Mouse (Mus musculus) lung, postnatal 25 days (tissue): ENCODE data around the gene Gm14325.
"Not testable (repeated sequence)": the region's sequence is repeated elsewhere in the genome, so short reads cannot be mapped to it uniquely, and the experiment has no call there.

Source experiments
- DNase-seq: peaks from one replicate; pipeline ENCODE4 v3.0.0; 2022; ENCODE audit warnings: low spot score

The Gm14325 gene

DNA sequence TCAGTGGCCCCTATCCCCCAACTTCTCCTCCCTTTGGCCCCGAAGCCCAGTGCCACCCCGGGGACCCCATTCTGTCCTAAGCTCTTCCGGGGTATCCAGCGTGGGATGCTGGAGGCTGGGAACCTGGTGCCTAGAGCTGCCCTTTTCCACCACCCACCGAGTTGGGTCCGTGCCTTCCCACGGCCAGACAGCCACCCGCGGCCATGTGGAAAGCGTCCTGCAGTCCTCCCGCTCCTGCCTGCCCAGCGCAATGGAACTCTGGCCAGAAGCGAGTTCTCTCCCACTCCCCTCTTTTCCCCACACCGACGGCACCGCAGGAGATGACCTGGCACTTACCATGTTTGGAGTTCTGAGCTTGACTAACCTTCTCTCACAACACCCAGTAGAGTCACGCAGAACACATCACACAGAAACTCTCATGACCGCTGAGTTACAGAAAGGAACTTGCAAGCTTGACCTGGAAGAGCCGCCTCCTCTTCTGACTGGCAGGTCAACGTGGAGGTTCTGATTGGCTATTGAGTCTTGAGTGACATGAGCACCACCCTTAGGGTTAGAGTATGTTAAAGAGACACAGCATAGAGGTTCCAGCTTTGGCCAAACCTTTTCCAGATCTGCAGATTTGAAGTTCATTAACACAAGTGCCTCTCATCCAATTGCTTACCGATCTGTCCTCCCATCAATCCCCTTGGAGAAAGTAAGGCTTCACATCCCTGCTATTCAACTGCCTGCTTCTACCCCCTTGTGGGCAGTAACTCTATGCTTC is at the start of gene Gm14325:
TSS of gene Gm14325 (minus strand) at position 436 of the 763 bp plus-strand sequence.
- DNase-seq, result peak; percentile 87

DNA sequence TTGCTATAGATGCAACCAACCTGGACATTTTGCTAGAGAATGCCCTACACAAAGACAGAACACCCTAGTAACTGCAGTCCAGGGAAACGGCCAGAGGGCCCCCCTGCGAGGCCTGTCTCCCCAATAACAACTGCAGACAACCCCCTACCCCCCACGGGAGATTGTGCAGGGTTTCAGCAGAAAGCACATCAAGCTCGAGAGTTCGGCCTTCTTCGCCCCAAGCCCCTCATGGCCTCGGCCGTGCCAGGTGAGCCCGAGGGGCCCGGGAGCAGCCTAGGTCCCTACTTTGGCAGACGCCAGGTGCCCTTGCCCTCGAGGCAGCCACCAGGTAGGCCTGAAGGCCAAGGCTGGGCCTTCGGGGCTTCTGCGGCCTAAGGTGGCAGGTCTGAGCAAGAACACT is 47.6 kb upstream of the Gm14325 start:
- DNase-seq, result not testable (repeated sequence)

- not testable (repeated sequence) for DNase-seq
Observed at GRCm38 (mm10) chr2:177862254-177862653, 22.1 kb upstream of the Gm14325 start.

DNA sequence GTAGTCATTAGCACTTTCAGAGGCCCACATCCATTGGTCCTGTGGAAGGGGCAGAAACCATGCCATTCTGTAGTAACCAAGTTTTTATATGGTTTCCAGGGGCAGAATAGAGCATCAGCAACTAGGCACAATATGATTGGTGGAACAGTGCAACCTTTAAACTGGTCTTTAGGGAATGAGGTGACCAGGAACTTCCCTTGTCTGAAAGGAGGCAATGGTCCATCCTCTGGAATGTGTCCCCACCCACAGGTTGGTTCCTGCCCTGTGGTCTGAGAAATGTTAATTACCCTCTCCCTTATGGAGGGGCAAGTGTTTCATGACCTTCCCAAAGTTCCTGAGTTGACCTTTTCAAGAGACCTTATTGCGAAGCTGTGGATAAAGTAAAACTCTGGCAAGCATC is 3.5 kb upstream of the Gm14325 start:
- DNase-seq, result not testable (repeated sequence)

- not testable (repeated sequence) for DNase-seq
Observed at GRCm38 (mm10) chr2:177836756-177837155, 3.4 kb downstream of the Gm14325 start.

GRCm38 (mm10) chr2:177835733-177836536 is 4.2 kb downstream of the Gm14325 start:
- not testable (repeated sequence) for DNase-seq

DNA sequence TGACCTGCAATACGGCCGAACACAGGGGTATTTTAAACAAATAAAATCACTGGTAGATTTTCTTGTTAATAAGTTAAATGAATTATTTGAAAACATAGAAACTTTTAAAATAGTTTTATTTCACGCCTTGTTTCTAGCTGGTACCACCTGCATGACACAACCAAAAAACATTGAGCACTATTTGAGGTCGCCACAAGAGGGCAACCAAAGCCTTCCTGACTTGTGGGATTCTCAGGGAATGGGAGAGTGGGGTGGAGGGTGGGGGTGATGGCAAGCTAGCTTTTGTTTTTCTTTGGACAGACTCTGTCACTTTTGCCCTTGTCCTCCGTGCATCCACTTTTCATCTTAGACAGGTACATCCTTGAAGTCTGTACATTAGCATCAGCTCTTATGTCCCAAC is 18.2 kb downstream of the Gm14325 start:
- DNase-seq, result peak; percentile 37

DNA sequence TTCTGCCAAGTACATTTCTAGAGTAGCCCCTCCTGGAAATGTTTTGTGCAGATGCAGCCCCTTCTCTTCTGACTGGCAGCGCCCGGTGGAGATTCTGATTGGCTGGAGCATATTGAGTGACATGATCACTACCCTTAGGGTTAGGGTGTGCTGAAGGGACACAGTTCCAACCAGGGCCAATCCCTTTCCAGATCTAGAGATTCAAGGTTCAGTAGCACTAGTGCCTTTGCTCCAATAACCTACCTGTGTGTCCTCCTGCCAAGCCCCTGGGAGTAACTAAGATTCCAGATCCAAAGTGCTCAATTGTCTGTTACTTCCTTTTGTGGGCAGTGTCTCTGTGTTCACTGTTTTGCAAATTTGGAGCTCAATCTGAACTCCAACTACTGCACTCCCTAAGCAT is 34.0 kb downstream of the Gm14325 start:
- not testable (repeated sequence) for DNase-seq

DNA sequence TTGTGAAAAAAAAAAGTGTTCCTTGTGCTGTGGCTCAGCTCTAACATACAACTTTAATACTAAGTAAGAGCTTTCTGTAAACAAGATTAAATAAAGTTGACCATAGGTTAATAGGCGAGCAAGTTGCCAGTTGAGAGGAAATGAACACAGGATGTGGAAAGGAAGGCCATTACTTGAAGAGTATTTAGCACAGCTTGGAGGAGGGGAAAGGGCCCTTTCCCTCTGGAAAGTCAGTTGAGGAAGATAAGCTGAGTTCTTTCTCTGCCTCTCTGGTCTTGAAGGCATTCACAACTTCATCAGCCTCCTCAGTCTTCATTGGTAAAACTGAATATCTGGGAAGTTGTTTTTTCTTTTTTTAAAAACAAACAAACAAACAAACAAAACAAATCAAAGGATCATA is 52.8 kb downstream of the Gm14325 start:
- not testable (repeated sequence) for DNase-seq
